Mouse (Mus musculus): ENCODE data around the gene Meis2. TPM values are rescaled to one million over a fixed set of nuclear protein-coding genes. Genes with fewer than 3 reads are reported as not detected.
A peak's percentile ranks its signal among the peaks of the same experiment; 100 is the strongest.

Meis2 gene
- polyA plus RNA-seq (2014; fragmentation: Nextera tagmentation; extraction: Ambion mirVana), result 121 and 142 TPM in 2 replicates

- WGBS, result 0% methylated on average over 22 of the region's 37 CpGs
Observed at GRCm38 (mm10) chr2:116065570-116066005, at the start of gene Meis2. Gene Meis2, minus strand, starts transcription at chr2:116065839.

DNA sequence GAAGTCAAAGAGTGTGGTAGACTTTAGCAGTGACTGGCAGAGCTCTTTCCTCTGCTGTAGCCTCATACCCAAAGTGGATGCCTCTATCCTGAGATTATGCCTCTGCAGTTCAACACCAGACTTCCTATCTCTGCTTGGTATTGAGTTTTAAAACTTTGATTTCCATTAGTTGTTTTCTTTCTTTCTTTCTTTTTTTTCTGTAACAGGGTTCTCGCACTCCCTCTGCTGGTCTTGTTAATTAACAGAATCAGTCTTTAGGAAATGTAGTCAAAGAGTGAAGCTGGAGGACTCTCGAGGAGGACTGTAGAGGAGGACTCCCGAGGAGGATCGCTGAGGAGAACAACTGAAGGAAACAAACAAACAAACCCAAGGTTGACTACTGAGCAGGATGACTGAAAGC, 40.6 kb upstream of the Meis2 start:
- Histone ChIP-seq H3K9me3 (ENCODE audit: control insufficient read depth, low read length) (no peaks in the 10 kb centered on the region), H3K4me1 (replicated peaks; ENCODE audit: control insufficient read depth, insufficient read depth, low read length) (no peaks in the 10 kb centered on the region), H3K27ac (ENCODE audit: low read depth, low read length) (no peak overlapping the region), H3K27me3 (ENCODE audit: control insufficient read depth, insufficient read depth, low read length) (no peaks in the 10 kb centered on the region), H3K4me2 (replicated peaks; ENCODE audit: low read depth, low read length) (no peak overlapping the region), H3K4me3 (ENCODE audit: low read depth, low read length) (no peak overlapping the region), H3K9ac (ENCODE audit: low read depth, low read length) (no peak overlapping the region), H3K36me3 (ENCODE audit: control insufficient read depth, insufficient read depth, low read length) (no peaks in the 10 kb centered on the region)
- DNase-seq (ENCODE audit: low spot score) (no peak), ATAC-seq (ENCODE audit: low FRiP score) (no peak)
- WGBS, result 70% methylated on average over 4 of the region's 4 CpGs

More at GRCm38 (mm10) chr2:116065570-116066005, at the start of gene Meis2:
- DNase-seq (ENCODE audit: low spot score) (peak; percentile 87), ATAC-seq (ENCODE audit: low FRiP score) (peak; percentile 76)
- peak within 1 kb of the TSS; percentile 66 for H3K4me2 ChIP-seq (replicated peaks; ENCODE audit: low read depth, low read length)
- no peaks in the 10 kb centered on the region for H3K36me3 ChIP-seq (ENCODE audit: control insufficient read depth, insufficient read depth, low read length)
- peak within 1 kb of the TSS; percentile 100 for H3K9ac ChIP-seq (ENCODE audit: low read depth, low read length)
- H3K9me3 ChIP-seq (ENCODE audit: control insufficient read depth, low read length), result no peaks in the 10 kb centered on the region
- no peaks in the 10 kb centered on the region for H3K27me3 ChIP-seq (ENCODE audit: control insufficient read depth, insufficient read depth, low read length)
- H3K4me3 ChIP-seq (ENCODE audit: low read depth, low read length), result peak within 1 kb of the TSS; percentile 90
- no peaks in the 10 kb centered on the region for H3K4me1 ChIP-seq (replicated peaks; ENCODE audit: control insufficient read depth, insufficient read depth, low read length)
- H3K27ac ChIP-seq (ENCODE audit: low read depth, low read length), result peak within 1 kb of the TSS; percentile 99

DNA sequence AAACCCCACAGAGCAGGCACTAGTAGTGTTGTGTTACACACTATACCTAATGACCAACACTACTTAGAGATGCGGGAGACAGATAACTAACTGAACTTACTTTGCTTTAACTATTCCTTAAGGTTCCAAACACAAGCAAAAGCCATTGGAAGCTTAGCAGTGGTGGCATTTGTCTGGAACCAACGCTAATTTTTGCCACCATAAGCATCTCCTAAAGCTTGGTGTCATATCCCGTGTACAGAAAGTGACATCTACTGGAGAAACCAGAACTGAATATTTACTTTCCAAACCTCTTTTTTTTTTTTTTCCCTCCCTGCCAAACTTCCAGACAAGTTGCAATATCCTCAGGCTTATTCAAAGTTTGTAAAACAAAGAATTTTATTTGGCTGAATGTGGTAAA, 39.5 kb upstream of the Meis2 start:
- Histone ChIP-seq H3K9me3 (ENCODE audit: control insufficient read depth, low read length) (no peaks in the 10 kb centered on the region), H3K4me3 (ENCODE audit: low read depth, low read length) (no peak overlapping the region), H3K4me1 (replicated peaks; ENCODE audit: control insufficient read depth, insufficient read depth, low read length) (no peaks in the 10 kb centered on the region), H3K36me3 (ENCODE audit: control insufficient read depth, insufficient read depth, low read length) (no peaks in the 10 kb centered on the region), H3K27me3 (ENCODE audit: control insufficient read depth, insufficient read depth, low read length) (no peaks in the 10 kb centered on the region), H3K9ac (ENCODE audit: low read depth, low read length) (no peak overlapping the region), H3K27ac (ENCODE audit: low read depth, low read length) (no peak overlapping the region), H3K4me2 (replicated peaks; ENCODE audit: low read depth, low read length) (no peak overlapping the region)
- ATAC-seq (ENCODE audit: low FRiP score), result no peak
- no peak for DNase-seq (ENCODE audit: low spot score)
- WGBS, result 74% methylated on average over 3 of the region's 3 CpGs

DNA sequence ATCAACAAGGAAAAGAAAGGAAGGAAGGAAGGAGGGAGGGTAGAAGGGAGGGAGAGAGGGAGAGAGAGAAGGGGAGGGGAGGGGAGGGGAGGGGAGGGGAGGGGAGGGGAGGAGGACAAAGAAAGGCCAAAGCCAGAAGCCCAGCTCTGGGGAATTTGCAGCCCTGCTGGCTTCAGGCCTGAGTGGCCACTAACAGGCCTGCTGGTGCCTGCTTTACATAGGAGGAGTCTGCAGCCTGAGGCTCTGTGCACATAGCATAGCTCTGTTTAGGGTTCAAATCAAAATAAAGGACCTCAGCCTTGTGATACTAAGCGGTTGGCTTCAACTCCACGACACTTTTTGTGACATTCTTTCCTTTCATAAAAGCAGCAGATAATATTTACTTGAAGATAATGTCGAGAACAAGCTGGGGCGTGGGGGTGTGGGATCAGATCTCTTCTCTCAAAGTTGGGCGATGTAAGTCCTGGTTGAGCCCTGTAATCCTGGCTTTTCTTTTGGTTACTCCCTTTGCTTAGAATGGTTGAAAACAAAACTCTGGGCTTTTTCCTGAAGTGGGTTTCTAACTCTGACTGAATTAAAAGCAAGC, 37.9 kb upstream of the Meis2 start:
- Histone ChIP-seq H3K27ac (ENCODE audit: low read depth, low read length) (no peak overlapping the region), H3K4me1 (replicated peaks; ENCODE audit: control insufficient read depth, insufficient read depth, low read length) (no peaks in the 10 kb centered on the region), H3K4me3 (ENCODE audit: low read depth, low read length) (no peak overlapping the region), H3K27me3 (ENCODE audit: control insufficient read depth, insufficient read depth, low read length) (no peaks in the 10 kb centered on the region), H3K9ac (ENCODE audit: low read depth, low read length) (no peak overlapping the region), H3K4me2 (replicated peaks; ENCODE audit: low read depth, low read length) (no peak overlapping the region), H3K36me3 (ENCODE audit: control insufficient read depth, insufficient read depth, low read length) (no peaks in the 10 kb centered on the region), H3K9me3 (ENCODE audit: control insufficient read depth, low read length) (no peaks in the 10 kb centered on the region)
- 50% methylated on average over 5 of the region's 5 CpGs for WGBS
- DNase-seq (ENCODE audit: low spot score) (peak; percentile 67), ATAC-seq (ENCODE audit: low FRiP score) (peak; percentile 91)

DNA sequence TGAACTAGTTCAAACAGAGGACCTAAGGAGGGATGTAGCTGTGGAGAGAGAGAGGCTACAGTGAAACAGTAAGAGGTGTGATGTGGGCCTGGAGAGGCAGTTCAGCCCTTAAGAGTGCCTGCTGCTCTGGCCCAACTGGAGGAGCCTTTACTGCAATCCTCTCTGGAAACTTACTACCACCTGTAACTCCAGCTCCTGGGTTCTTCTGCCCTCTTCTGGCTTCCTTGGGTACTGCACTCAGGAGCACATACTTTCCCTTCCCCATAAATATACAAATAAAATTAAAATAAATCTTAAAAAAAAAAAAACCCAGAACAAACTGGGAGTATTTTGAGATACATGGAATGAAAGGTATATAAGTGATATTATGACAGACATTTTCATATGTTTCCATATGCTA, 35.6 kb upstream of the Meis2 start:
- DNase-seq (ENCODE audit: low spot score), result peak; percentile 63
- H3K4me2 ChIP-seq (replicated peaks; ENCODE audit: low read depth, low read length), result no peak overlapping the region
- H3K9ac ChIP-seq (ENCODE audit: low read depth, low read length), result no peak overlapping the region
- H3K27ac ChIP-seq (ENCODE audit: low read depth, low read length), result no peak overlapping the region
- H3K4me1 ChIP-seq (replicated peaks; ENCODE audit: control insufficient read depth, insufficient read depth, low read length), result no peaks in the 10 kb centered on the region
- no peaks in the 10 kb centered on the region for H3K9me3 ChIP-seq (ENCODE audit: control insufficient read depth, low read length)
- no peak for ATAC-seq (ENCODE audit: low FRiP score)
- no peak overlapping the region for H3K4me3 ChIP-seq (ENCODE audit: low read depth, low read length)
- no peaks in the 10 kb centered on the region for H3K36me3 ChIP-seq (ENCODE audit: control insufficient read depth, insufficient read depth, low read length)
- no peaks in the 10 kb centered on the region for H3K27me3 ChIP-seq (ENCODE audit: control insufficient read depth, insufficient read depth, low read length)

DNA sequence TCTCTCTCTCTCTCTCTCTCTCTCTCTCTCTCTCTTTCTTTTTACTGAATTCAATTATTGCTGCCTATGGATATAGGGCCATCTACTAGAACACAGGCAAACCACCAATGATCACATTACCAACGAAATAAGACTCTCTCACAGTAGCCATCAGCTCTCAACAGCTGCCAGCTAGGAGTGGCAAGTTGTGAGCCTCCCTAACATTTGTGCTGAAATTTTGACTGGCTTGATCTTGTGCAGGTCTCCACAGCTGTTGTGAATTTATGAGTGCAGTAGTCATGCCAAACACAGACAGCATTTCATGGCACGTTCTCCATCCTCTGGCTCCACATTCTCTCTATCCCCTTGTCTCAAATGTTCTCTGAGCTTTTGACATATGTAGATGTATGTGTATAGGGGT, 15.3 kb upstream of the Meis2 start:
- no peak overlapping the region for H3K4me3 ChIP-seq (ENCODE audit: low read depth, low read length)
- no peak for DNase-seq (ENCODE audit: low spot score)
- H3K36me3 ChIP-seq (ENCODE audit: control insufficient read depth, insufficient read depth, low read length), result no peaks in the 10 kb centered on the region
- H3K9ac ChIP-seq (ENCODE audit: low read depth, low read length), result no peak overlapping the region
- H3K9me3 ChIP-seq (ENCODE audit: control insufficient read depth, low read length), result no peaks in the 10 kb centered on the region
- H3K4me1 ChIP-seq (replicated peaks; ENCODE audit: control insufficient read depth, insufficient read depth, low read length), result no peaks in the 10 kb centered on the region
- 86% methylated on average over 2 of the region's 2 CpGs for WGBS
- no peak overlapping the region for H3K27ac ChIP-seq (ENCODE audit: low read depth, low read length)
- no peak overlapping the region for H3K4me2 ChIP-seq (replicated peaks; ENCODE audit: low read depth, low read length)
- ATAC-seq (ENCODE audit: low FRiP score), result no peak
- H3K27me3 ChIP-seq (ENCODE audit: control insufficient read depth, insufficient read depth, low read length), result no peaks in the 10 kb centered on the region

DNA sequence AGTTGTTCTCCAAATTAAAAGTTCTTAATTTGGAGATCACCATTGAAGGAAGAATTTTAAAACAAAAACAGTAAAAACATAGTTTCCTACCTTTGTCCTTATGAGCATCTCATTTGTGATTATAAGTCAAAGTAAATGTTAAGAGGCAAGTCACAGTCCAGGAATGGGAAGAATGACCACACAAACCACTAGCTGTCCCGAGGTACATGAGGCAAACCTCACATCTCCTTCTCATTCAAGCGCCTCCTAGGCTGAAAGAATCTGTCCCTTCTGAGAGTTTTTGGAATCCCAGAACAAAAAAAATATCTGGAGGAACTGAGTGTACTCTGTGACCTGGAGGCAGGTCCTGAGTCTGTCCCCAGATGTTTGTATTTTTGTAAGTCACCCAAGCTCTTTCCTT, 13.2 kb upstream of the Meis2 start:
- no peak overlapping the region for H3K27ac ChIP-seq (ENCODE audit: low read depth, low read length)
- H3K9ac ChIP-seq (ENCODE audit: low read depth, low read length), result no peak overlapping the region
- no peaks in the 10 kb centered on the region for H3K9me3 ChIP-seq (ENCODE audit: control insufficient read depth, low read length)
- no peak overlapping the region for H3K4me3 ChIP-seq (ENCODE audit: low read depth, low read length)
- WGBS, result 78% methylated on average over 2 of the region's 2 CpGs
- DNase-seq (ENCODE audit: low spot score) (no peak), ATAC-seq (ENCODE audit: low FRiP score) (no peak)
- no peaks in the 10 kb centered on the region for H3K36me3 ChIP-seq (ENCODE audit: control insufficient read depth, insufficient read depth, low read length)
- H3K4me1 ChIP-seq (replicated peaks; ENCODE audit: control insufficient read depth, insufficient read depth, low read length), result peaks cover 3% of the 10 kb centered on the region
- H3K27me3 ChIP-seq (ENCODE audit: control insufficient read depth, insufficient read depth, low read length), result no peaks in the 10 kb centered on the region
- H3K4me2 ChIP-seq (replicated peaks; ENCODE audit: low read depth, low read length), result no peak overlapping the region

GRCm38 (mm10) chr2:116077716-116078115, 12.1 kb upstream of the Meis2 start:
- no peak overlapping the region for H3K4me2 ChIP-seq (replicated peaks; ENCODE audit: low read depth, low read length)
- H3K4me1 ChIP-seq (replicated peaks; ENCODE audit: control insufficient read depth, insufficient read depth, low read length), result peaks cover 3% of the 10 kb centered on the region
- no peaks in the 10 kb centered on the region for H3K9me3 ChIP-seq (ENCODE audit: control insufficient read depth, low read length)
- no peak overlapping the region for H3K9ac ChIP-seq (ENCODE audit: low read depth, low read length)
- no peak overlapping the region for H3K27ac ChIP-seq (ENCODE audit: low read depth, low read length)
- H3K36me3 ChIP-seq (ENCODE audit: control insufficient read depth, insufficient read depth, low read length), result no peaks in the 10 kb centered on the region
- no peaks in the 10 kb centered on the region for H3K27me3 ChIP-seq (ENCODE audit: control insufficient read depth, insufficient read depth, low read length)
- no peak overlapping the region for H3K4me3 ChIP-seq (ENCODE audit: low read depth, low read length)
- 78% methylated on average over 3 of the region's 3 CpGs for WGBS
- ATAC-seq (ENCODE audit: low FRiP score) (no peak), DNase-seq (ENCODE audit: low spot score) (no peak)

DNA sequence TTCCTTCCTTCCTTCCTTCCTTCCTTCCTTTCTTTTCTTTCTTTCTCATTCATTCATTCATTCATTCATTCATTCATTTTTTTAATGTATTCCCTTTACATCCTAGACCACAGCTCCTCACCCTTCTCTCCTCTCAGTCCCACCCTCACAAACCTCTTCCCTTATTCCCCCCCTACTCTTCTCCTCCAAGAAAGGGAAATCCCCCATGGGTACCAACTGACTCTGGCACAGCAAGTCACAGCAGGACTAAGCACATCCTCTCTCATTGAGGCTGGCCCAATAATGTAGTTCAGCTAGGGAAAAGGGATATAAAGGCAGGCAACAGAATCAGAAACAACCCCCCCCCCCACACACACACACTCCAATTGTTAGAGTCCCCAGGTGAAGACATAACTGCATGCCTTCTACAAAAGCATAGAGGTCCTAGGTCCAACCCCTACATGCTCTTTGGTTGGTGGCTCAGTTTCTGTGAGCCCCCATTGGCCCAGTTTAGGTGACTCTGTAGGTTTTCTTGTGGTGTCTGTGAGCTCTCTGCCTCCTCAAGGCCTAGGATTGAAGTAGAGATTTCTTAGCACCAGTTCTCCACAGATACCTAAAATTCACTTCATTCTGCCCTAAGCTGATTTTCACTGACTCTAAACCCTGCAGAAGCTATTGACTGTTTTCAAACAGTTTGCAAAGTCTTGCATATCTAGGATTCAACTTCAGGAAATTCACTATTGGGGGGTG, 11.3 kb upstream of the Meis2 start:
- Histone ChIP-seq H3K36me3 (ENCODE audit: control insufficient read depth, insufficient read depth, low read length) (no peaks in the 10 kb centered on the region), H3K27me3 (ENCODE audit: control insufficient read depth, insufficient read depth, low read length) (no peaks in the 10 kb centered on the region), H3K4me2 (replicated peaks; ENCODE audit: low read depth, low read length) (no peak overlapping the region), H3K9me3 (ENCODE audit: control insufficient read depth, low read length) (no peaks in the 10 kb centered on the region), H3K27ac (ENCODE audit: low read depth, low read length) (no peak overlapping the region), H3K4me3 (ENCODE audit: low read depth, low read length) (no peak overlapping the region), H3K9ac (ENCODE audit: low read depth, low read length) (no peak overlapping the region), H3K4me1 (replicated peaks; ENCODE audit: control insufficient read depth, insufficient read depth, low read length) (peaks cover 3% of the 10 kb centered on the region)
- ATAC-seq (ENCODE audit: low FRiP score) (no peak), DNase-seq (ENCODE audit: low spot score) (no peak)

Measured in hindbrain, embryonic 11.5 days (tissue).